Mouse (Mus musculus): ENCODE measurements at regions not wholly inside any gene's neighbourhood (a gene's known extent, or its start where the extent isn't known, plus 50 kb on each side); places are given as distances from the start of the nearest gene placed in this dataset.
A peak's percentile ranks its signal among the peaks of the same experiment; 100 is the strongest.
"Not testable (repeated sequence)": the region's sequence is repeated elsewhere in the genome, so short reads cannot be mapped to it uniquely, and the experiment has no call there.

DNA sequence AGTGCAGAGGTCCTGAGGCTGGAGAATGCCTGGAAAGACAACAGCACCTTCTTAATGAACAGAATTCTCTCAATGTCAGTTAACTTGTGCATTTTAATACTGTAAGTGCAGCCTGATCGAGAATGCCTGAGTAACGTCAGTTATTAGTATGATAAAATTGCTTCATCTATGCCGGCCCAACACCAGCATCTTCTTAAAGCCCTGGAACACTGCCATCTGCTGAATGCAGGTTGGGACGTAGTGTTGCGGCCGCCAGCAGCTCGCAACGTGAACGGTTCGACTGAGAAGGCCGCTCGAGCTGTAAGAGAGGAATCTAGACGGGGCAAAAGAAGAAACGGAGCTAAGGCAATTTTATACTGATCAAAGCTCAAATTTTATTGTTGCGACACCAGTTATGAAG lies 73.6 kb upstream of the Ttc29 start:
- H3K4me2 ChIP-seq (replicated peaks) = peak overlapping the region; percentile 24; the same call in 1 of the 2 replicates
- ATAC-seq (ENCODE audit: low FRiP score, low read depth) = not testable (repeated sequence)

DNA sequence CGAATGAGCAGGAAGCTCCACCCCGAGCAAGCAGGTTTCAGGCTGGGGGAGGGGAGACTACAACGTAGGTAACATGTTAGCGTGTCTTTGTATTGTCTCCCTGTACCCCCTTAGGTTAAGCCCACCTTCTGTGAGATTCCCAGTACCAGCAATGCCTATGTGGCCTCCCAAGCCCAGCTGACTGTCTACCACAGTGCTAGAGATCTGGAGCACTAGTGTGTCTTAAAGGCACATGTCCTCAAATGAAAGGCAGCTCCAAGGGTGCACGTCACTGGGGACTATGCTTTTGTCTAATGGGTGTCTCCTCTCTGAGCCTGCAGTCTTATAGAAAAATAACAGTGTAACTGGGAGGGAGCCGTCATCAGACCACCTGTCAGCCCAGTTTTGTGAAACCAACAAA lies 65.9 kb upstream of the Ttc29 start:
- H3K9me3 ChIP-seq = no peaks in the 10 kb centered on the region
- no peak for ATAC-seq (ENCODE audit: low FRiP score, low read depth)
- no peaks in the 10 kb centered on the region for H3K36me3 ChIP-seq
- no peak overlapping the region for H3K9ac ChIP-seq
- no peak overlapping the region for H3K27ac ChIP-seq
- H3K27me3 ChIP-seq (replicated peaks) = no peaks in the 10 kb centered on the region
- no peak overlapping the region for H3K4me2 ChIP-seq (replicated peaks)
- H3K4me1 ChIP-seq = no peaks in the 10 kb centered on the region
- no peak overlapping the region for H3K4me3 ChIP-seq
- 70% methylated on average over 5 of the region's 6 CpGs for WGBS

More for the DNA sequence above, 73.6 kb upstream of the Ttc29 start:
- 55% methylated on average over 13 of the region's 15 CpGs for WGBS
- H3K36me3 ChIP-seq; H3K9me3 ChIP-seq; H3K9ac ChIP-seq; H3K27me3 ChIP-seq (replicated peaks); H3K4me3 ChIP-seq; H3K4me1 ChIP-seq; H3K27ac ChIP-seq: not testable (repeated sequence)

DNA sequence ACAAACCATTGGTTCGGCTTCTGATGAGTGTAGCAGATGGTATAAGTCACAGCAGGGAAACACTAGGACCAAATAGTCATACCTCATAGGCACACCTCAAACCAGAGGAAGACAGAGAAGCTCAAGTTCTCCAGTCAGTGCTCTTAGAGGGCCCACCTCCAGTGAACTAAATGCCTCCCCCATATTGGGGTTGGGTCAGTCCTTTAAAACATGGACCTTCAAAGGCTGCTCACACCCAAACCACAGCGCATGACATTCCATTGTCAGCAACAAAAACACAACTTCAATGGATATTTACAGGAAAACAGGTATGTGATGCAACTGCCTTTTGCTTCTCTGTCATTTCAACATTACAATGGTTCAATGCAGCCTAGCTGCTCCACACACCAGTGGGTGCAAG lies 65.1 kb upstream of the Ttc29 start:
- no peak for ATAC-seq (ENCODE audit: low FRiP score, low read depth)
- no peaks in the 10 kb centered on the region for H3K9me3 ChIP-seq
- WGBS = 81% methylated on average over 2 of the region's 2 CpGs
- H3K9ac ChIP-seq = no peak overlapping the region
- no peak overlapping the region for H3K4me2 ChIP-seq (replicated peaks)
- H3K27me3 ChIP-seq (replicated peaks) = no peaks in the 10 kb centered on the region
- H3K36me3 ChIP-seq = no peaks in the 10 kb centered on the region
- H3K4me3 ChIP-seq = no peak overlapping the region
- H3K27ac ChIP-seq = no peak overlapping the region
- H3K4me1 ChIP-seq = no peaks in the 10 kb centered on the region

DNA sequence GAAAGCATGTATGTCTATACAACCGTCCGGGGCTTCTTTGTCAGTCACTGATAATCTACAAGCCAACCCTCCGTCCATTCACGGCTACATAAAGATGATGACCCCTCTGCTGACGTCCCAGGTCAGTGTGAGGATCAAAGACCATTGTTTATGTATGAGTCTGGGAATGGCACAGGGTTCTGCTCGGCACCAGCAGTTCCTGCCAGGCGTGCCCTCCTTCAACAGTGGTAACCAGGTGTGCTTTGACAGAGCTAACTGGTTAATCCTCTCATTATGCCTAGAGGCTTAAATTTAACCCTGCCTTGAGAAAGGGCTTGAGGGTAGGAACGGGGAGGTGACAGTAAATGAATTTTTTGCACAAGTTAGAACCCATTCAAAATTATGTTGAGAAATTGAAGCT lies 58.2 kb upstream of the Ttc29 start:
- H3K4me1 ChIP-seq = no peaks in the 10 kb centered on the region
- no peaks in the 10 kb centered on the region for H3K9me3 ChIP-seq
- no peak overlapping the region for H3K9ac ChIP-seq
- H3K4me3 ChIP-seq = no peak overlapping the region
- no peak overlapping the region for H3K4me2 ChIP-seq (replicated peaks)
- H3K27me3 ChIP-seq (replicated peaks) = no peaks in the 10 kb centered on the region
- H3K36me3 ChIP-seq = no peaks in the 10 kb centered on the region
- no peak for ATAC-seq (ENCODE audit: low FRiP score, low read depth)
- no peak overlapping the region for H3K27ac ChIP-seq
- 31% methylated on average over 8 of the region's 8 CpGs for WGBS

DNA sequence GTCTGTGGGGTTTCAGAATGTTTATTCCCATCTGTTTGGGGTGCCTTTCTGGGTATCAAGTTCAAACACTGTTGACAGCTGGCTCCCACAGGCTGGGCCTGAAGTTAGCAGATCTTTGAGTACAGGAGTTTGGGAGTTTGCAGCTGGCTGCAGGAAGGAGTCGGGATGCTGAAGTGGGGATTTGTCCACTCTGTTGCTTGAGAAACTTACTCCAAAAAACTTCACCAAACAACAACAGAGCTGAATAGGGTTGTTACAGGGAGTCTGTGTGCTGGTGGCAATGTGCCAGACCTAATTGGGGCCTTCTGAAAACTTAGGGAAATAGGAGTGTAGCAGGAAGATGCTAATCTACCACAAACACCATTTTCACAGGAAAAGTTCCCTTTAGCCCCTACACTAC lies 51.1 kb upstream of the Ttc29 start:
- Histone ChIP-seq H3K36me3 (no peaks in the 10 kb centered on the region), H3K4me2 (replicated peaks) (no peak overlapping the region), H3K27me3 (replicated peaks) (no peaks in the 10 kb centered on the region), H3K9ac (no peak overlapping the region), H3K4me3 (no peak overlapping the region), H3K27ac (no peak overlapping the region), H3K4me1 (no peaks in the 10 kb centered on the region), H3K9me3 (no peaks in the 10 kb centered on the region)
- WGBS = 62% methylated on average over 1 of the region's 1 CpGs
- ATAC-seq (ENCODE audit: low FRiP score, low read depth) = no peak

DNA sequence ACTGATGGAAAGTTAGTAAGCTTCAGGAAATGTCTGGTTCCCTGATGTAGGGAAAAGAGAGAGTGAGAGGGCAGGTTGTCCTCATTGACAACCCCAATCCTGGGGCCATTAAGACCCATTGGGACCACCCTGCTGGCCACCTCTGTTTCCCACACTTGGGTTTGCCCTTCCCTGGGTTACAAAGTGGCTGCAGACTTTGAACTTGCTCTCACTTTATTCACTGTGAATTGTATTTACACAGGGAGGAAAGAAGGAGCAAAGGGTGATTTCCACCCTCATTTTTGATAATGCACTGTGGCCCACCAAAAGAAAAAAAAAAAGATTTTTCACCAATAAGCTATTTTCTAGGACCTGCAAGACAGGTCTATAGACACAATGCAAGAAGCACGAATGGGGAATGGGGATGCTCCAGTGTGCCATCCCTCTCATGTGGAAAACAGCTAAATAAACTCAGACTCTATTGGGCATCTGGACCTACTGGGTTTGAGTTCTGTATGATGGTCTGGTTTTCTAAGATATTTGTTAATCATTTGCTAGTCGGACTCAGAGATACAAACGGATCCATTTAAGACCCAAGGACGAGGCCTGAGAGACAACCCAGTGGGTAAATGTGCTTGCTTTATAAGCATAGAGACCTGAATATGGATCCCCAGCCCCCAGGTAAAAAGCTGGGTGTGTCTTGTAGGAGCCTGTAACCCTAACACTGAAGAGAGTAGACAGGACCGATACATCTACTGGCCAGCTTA lies 50.2 kb upstream of the Ttc29 start:
- no peak overlapping the region for H3K9ac ChIP-seq
- 90% methylated on average over 5 of the region's 5 CpGs for WGBS
- ATAC-seq (ENCODE audit: low FRiP score, low read depth) = no peak
- H3K36me3 ChIP-seq = no peaks in the 10 kb centered on the region
- H3K27me3 ChIP-seq (replicated peaks) = no peaks in the 10 kb centered on the region
- no peaks in the 10 kb centered on the region for H3K9me3 ChIP-seq
- H3K4me1 ChIP-seq = no peaks in the 10 kb centered on the region
- H3K4me2 ChIP-seq (replicated peaks) = no peak overlapping the region
- H3K4me3 ChIP-seq = no peak overlapping the region
- no peak overlapping the region for H3K27ac ChIP-seq
